In genomic region chr8:127440161-127440833, GRCm38 (mm10) we compare ENCODE assay signal across 8 mouse cellular contexts.
DNase-seq lines count a peak whose midpoint lies in the region; ATAC-seq and TF ChIP-seq lines count a peak whose summit lies in the region.

No protein-coding gene starts in this region.

- WGBS in forebrain, embryonic 10.5 days, result 79% methylated on average over 9 of the region's 9 CpGs
- 82% methylated on average over 9 of the region's 9 CpGs for WGBS in forebrain, embryonic 11.5 days
- 57% methylated on average over 9 of the region's 9 CpGs for WGBS in heart, embryonic 12.5 days
- 28% methylated on average over 9 of the region's 9 CpGs for WGBS in small intestine, adult 2 months

- H3K27ac ChIP-seq in forebrain, embryonic 10.5 days, result peak overlapping the region; percentile 51; the same call in 1 of the 2 replicates
- H3K27ac ChIP-seq in forebrain, embryonic 11.5 days (ENCODE audit: low read depth, low read length), result no peak overlapping the region
- 0 out of 2 replicates have a peak overlapping the region, but pooled peaks have one; percentile 45 for H3K27ac ChIP-seq in heart, embryonic 12.5 days (ENCODE audit: poor library complexity, severe bottlenecking)
- peak overlapping the region; percentile 97 for H3K27ac ChIP-seq in small intestine, adult 2 months (ENCODE audit: insufficient read depth, low read depth, low read length)

- H3K4me1 ChIP-seq in forebrain, embryonic 10.5 days, result peaks cover 23% of the 10 kb centered on the region
- peaks cover 9% of the 10 kb centered on the region for H3K4me1 ChIP-seq in forebrain, embryonic 11.5 days (replicated peaks; ENCODE audit: control insufficient read depth, insufficient read depth, low read length)
- peaks cover 37% of the 10 kb centered on the region for H3K4me1 ChIP-seq in heart, embryonic 12.5 days (replicated peaks)
- H3K4me1 ChIP-seq in small intestine, adult 2 months (ENCODE audit: control insufficient read depth, insufficient read depth, insufficient read length, low read length), result peaks cover 8% of the 10 kb centered on the region; the same call in 1 of the 2 replicates

- H3K36me3 ChIP-seq in forebrain, embryonic 10.5 days (replicated peaks), result peaks cover 25% of the 10 kb centered on the region
- no peaks in the 10 kb centered on the region for H3K36me3 ChIP-seq in forebrain, embryonic 11.5 days (ENCODE audit: control insufficient read depth, insufficient read depth, low read length)
- 0 out of 2 replicates have a peak, but pooled peaks cover 5% of the 10 kb centered on the region for H3K36me3 ChIP-seq in heart, embryonic 12.5 days
- H3K36me3 ChIP-seq in small intestine, adult 2 months (ENCODE audit: control insufficient read depth, insufficient read depth, low read length), result peaks cover 5% of the 10 kb centered on the region; the same call in 1 of the 2 replicates

- no peaks in the 10 kb centered on the region for H3K27me3 ChIP-seq in forebrain, embryonic 10.5 days (ENCODE audit: poor library complexity, severe bottlenecking)
- H3K27me3 ChIP-seq in forebrain, embryonic 11.5 days (ENCODE audit: control insufficient read depth, insufficient read depth, low read length), result no peaks in the 10 kb centered on the region
- no peaks in the 10 kb centered on the region for H3K27me3 ChIP-seq in heart, embryonic 12.5 days (replicated peaks)
- no peaks in the 10 kb centered on the region for H3K27me3 ChIP-seq in small intestine, adult 2 months (ENCODE audit: control insufficient read depth, insufficient read depth, low read length)

- ATAC-seq in forebrain, embryonic 11.5 days (replicated peaks; ENCODE audit: low FRiP score), result no peak
- no peak for ATAC-seq in heart, embryonic 12.5 days (ENCODE audit: insufficient number of reproducible peaks, low FRiP score)

- no peak overlapping the region for H3K4me2 ChIP-seq in forebrain, embryonic 11.5 days (ENCODE audit: low read depth, low read length, severe bottlenecking)
- H3K4me2 ChIP-seq in heart, embryonic 12.5 days, result peak overlapping the region; percentile 38

- no peak for TF ChIP-seq CTCF in small intestine, adult 2 months (IDR thresholded peaks at IDR 0.05; ENCODE audit: extremely low read depth, insufficient read length, insufficient replicate concordance, low read depth, low read length)

- no peaks in the 10 kb centered on the region for H3K9me3 ChIP-seq in forebrain, embryonic 10.5 days
- H3K9me3 ChIP-seq in forebrain, embryonic 11.5 days (ENCODE audit: control insufficient read depth, low read length), result no peaks in the 10 kb centered on the region
- no peaks in the 10 kb centered on the region for H3K9me3 ChIP-seq in heart, embryonic 12.5 days (replicated peaks)

- no peak for DNase-seq in forebrain, embryonic 10.5 days (ENCODE audit: extremely low spot score, low spot score)
- DNase-seq in forebrain, embryonic 11.5 days (ENCODE audit: low spot score), result no peak
- peak; percentile 21 for DNase-seq in 416B (ENCODE audit: low read depth)
- DNase-seq in kidney, postnatal 4 days, result peak; percentile 29 to 60
- DNase-seq in thymus, postnatal 10 days (ENCODE audit: low spot score in 2 of 2), result no peak
- DNase-seq in retina, embryonic 14.5 days (ENCODE audit: low spot score), result no peak

- no peak overlapping the region for H3K4me3 ChIP-seq in forebrain, embryonic 10.5 days
- H3K4me3 ChIP-seq in forebrain, embryonic 11.5 days (ENCODE audit: low read depth, low read length), result no peak overlapping the region
- H3K4me3 ChIP-seq in heart, embryonic 12.5 days, result no peak overlapping the region
- H3K4me3 ChIP-seq in small intestine, adult 2 months (ENCODE audit: low read depth, low read length), result peak overlapping the region; percentile 67

- no peak overlapping the region for H3K9ac ChIP-seq in forebrain, embryonic 11.5 days (ENCODE audit: low read length)
- no peak overlapping the region for H3K9ac ChIP-seq in heart, embryonic 12.5 days

- TF ChIP-seq POLR2A in small intestine, adult 2 months (IDR thresholded peaks at IDR 0.05; ENCODE audit: low read depth, low read length), result peak; percentile 43; the same call in 1 of the 2 replicates

Comparison
In these comparisons a context has a peak if more than half of its experiments do, and no peak if none do; other contexts are left out.
1. DNase-seq: peak in 416B (single experiment) and kidney, postnatal 4 days (2 of 2); none in forebrain, embryonic 10.5 days (single experiment), forebrain, embryonic 11.5 days (single experiment), thymus, postnatal 10 days (0 of 2) and retina, embryonic 14.5 days (single experiment).